Mouse (Mus musculus) left cerebral cortex, adult 2 months (tissue): ENCODE results near the gene Tab2. TPM values are rescaled to one million over a fixed set of nuclear protein-coding genes. Genes with fewer than 3 reads are reported as not detected.

Source experiments
- DNase-seq, 2 experiments: peaks; one replicate each; pipeline ENCODE4 v3.0.0; 2021 to 2022; ENCODE audit warnings: low spot score in 2 of 2, mixed read lengths in 1 of 2; ENCODE audit errors: extremely low spot score in 1 of 2
- H3K27ac ChIP-seq: fragments of 200-600 bp; 2 replicates; pipeline ENCODE4 v1.8.1; 2022
- H3K4me3 ChIP-seq: fragments of 200-600 bp; 2 replicates; pipeline ENCODE4 v1.8.1; 2022
- CTCF ChIP-seq: fragments of 200-600 bp; IDR thresholded peaks from 2 replicates; pipeline ENCODE4 v1.8.1; 2022; ENCODE audit warnings: antibody characterized with exemption, mild to moderate bottlenecking, moderate library complexity
- intact Hi-C: fragments of 180-260 bp; cut with DNase I; formaldehyde crosslinking; loops from one replicate; pipeline ENCODE4 v1.15.1; 2025
- total RNA-seq, 2 experiments: library from RNA; stranded (reverse); gene quantifications; 2 replicates each; pipeline ENCODE4 v1.2.3; 2021

The Tab2 gene
- total RNA-seq, 2 experiments from 2014 or later = 53.9 to 56.9 TPM

DNA sequence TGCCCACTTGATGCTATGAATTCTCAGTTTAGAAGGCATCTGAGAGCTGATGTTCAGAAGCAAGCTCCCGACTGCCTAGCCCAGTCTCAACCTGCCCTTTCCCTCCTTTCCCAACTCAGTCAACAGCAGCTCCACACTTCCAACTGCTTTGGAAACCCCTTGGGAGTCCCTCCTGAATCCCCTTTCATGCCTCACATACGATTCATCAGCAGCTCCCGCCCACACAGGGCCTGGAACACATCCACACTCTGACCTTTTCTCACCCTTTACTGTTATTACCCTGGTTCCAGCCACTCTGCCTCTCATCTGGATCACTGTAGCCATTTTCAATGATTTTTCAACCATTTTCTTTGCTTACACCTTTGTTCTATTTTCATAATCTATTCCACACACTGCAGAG is 13.0 kb downstream of the Tab2 start:
- intact Hi-C loops = no loop called here
- no peak for TF ChIP-seq CTCF
- H3K4me3 ChIP-seq = no peak overlapping the region
- no peak overlapping the region for H3K27ac ChIP-seq
- no peak for DNase-seq

DNA sequence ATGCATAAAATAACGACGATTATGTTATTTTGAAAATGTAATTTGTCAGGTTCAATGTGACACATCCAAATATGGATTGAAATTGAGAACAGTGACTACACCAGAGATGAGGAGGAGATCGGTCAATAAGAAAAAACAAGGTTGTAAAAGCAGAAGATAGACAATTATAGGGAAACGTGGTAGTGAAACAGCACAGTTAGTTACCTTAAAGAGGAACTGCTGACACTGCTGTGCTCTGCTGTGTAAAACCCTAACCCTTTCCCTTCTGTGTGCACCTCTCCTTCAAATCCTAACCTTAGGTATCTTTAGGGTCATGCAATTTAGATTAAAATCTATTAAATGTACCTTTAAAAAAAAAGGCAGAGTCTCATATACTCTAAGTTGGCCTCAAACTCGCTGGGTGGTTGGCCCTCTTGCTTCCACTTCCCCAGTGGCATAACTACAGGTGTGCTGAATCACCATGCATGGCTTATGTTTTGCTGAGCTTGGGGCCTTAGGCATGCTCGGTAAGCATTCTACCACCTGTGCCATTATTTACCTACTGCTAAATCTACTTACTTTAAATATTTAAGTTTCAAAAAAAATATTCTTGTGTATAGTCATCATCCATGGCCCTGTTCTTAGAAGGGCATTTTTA is 19.4 kb downstream of the Tab2 start:
- Histone ChIP-seq H3K4me3 (no peak overlapping the region), H3K27ac (no peak overlapping the region)
- no peak for DNase-seq
- intact Hi-C loops = no loop called here
- TF ChIP-seq CTCF = no peak

- DNase-seq = no peak
- H3K4me3 ChIP-seq = no peak overlapping the region
- intact Hi-C loops = no loop called here
- TF ChIP-seq CTCF = no peak
- H3K27ac ChIP-seq = no peak overlapping the region
Measured at GRCm38 (mm10) chr10:7932958-7933357, 23.1 kb downstream of the Tab2 start.

GRCm38 (mm10) chr10:7928996-7929395 is 27.0 kb downstream of the Tab2 start:
- no peak overlapping the region for H3K4me3 ChIP-seq
- TF ChIP-seq CTCF = no peak
- no peak overlapping the region for H3K27ac ChIP-seq
- intact Hi-C loops = no loop called here
- DNase-seq = no peak

- no peak overlapping the region for H3K4me3 ChIP-seq
- DNase-seq = no peak
- intact Hi-C loops = no loop called here
- no peak overlapping the region for H3K27ac ChIP-seq
- no peak for TF ChIP-seq CTCF
Measured at GRCm38 (mm10) chr10:7925481-7925880, 30.5 kb downstream of the Tab2 start.

- Histone ChIP-seq H3K27ac (no peak overlapping the region), H3K4me3 (no peak overlapping the region)
- no peak for TF ChIP-seq CTCF
- intact Hi-C loops = no loop called here
- DNase-seq = no peak
Measured at GRCm38 (mm10) chr10:7923433-7923832, 32.6 kb downstream of the Tab2 start.

DNA sequence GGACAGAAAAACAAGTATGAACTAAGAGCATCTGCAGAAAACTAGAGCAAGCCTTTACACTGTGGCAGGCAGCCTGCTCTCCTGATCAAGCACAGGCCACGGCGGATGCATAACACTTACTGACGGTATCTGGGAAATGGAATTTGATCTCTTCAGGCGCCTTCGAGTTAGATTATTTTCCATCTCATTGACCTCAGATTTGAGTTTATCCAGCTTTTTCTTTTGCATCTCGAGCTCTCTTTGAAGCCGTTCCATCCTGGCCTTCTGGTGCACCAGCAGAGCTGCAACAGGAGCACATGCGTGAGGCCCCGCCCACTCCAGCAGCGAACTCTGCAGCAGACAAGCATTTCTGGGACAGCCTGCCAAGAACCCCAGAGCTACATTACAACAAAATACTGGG is 44.8 kb downstream of the Tab2 start:
- intact Hi-C loops = loop anchor here (5.0 kb wide), 1 partner anchor 46 kb away; the partner anchor contains the start of gene Tab2
- TF ChIP-seq CTCF = no peak
- no peak overlapping the region for H3K27ac ChIP-seq
- DNase-seq = no peak
- H3K4me3 ChIP-seq = no peak overlapping the region

DNA sequence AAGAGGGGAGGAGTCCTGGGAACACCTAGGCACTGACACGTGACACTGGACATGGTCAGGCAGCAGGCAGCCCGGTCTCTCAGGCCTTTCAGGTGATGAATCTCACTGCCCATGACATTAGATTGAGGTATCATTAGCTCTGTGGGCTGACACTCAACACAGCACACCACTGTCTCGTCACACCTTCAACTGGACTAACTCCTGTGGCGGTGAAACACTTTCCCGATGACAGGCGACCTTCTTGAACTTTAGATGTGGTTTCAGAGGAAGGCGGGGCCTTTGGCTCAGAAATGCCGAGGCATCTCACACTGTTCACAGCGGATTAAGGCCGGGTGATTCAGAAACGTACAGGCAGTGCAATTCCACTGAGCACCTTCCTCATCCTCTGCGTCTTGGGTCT is 48.9 kb downstream of the Tab2 start:
- DNase-seq = no peak
- intact Hi-C loops = no loop called here
- Histone ChIP-seq H3K27ac (no peak overlapping the region), H3K4me3 (no peak overlapping the region)
- no peak for TF ChIP-seq CTCF

DNA sequence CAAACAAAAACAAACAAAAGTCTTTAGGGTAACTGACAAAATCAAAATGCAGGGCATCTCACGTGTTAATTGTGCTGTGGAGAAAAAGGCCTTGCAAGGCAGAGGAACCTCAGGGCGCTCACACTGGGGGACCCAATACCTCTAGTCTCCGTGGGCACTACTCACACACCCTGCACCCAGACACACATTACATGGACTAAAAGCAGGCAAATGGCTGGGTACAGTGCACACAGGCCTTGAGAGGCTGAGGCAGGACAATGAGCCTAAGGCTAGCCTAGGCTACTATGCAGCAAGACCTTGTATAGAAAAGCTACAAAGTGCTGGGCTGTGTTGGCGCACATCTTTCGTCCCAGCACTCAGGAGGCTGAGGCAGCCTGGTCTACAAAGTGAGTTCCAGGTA is 51.9 kb downstream of the Tab2 start:
- H3K4me3 ChIP-seq = no peak overlapping the region
- TF ChIP-seq CTCF = no peak
- intact Hi-C loops = no loop called here
- DNase-seq = no peak
- no peak overlapping the region for H3K27ac ChIP-seq

- no peak overlapping the region for H3K4me3 ChIP-seq
- intact Hi-C loops = no loop called here
- peak overlapping the region; percentile 72 for H3K27ac ChIP-seq
- peak; percentile 34 to 48 for DNase-seq
- TF ChIP-seq CTCF = no peak
Measured at GRCm38 (mm10) chr10:7900719-7901627, 55.1 kb downstream of the Tab2 start.

- peak in 1 of 2 experiments; percentile 5 for DNase-seq
- intact Hi-C loops = loop anchor here (10.0 kb wide), 1 partner anchor 626 kb away; the partner anchor contains the start of gene Ust
- Histone ChIP-seq H3K27ac (no peak overlapping the region), H3K4me3 (no peak overlapping the region)
- TF ChIP-seq CTCF = no peak
Measured at GRCm38 (mm10) chr10:7888256-7888868, 67.7 kb downstream of the Tab2 start.

DNA sequence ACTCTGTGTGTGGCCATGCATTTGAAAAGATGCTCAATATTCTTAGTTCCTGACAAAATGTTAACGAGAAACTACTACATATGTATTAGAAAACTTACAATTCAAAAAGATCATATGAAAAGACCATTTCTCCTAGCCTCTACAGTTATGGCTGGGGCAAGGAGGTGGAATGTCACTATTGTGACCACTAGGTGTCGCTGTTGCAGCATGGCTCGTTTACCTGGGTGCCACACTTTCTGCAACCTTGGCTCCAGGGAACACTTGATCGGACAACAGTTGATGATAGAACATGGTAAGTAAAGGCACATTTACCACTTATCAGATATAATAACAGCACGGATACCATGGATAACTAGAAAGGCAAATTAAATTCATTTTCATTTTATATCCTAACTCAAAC is 72.5 kb downstream of the Tab2 start:
- DNase-seq = peak; percentile 67 to 79
- no peak overlapping the region for H3K4me3 ChIP-seq
- intact Hi-C loops = loop anchor here (1.0 to 10.0 kb wide), 4 partner anchors 76 to 831 kb away; partner anchors contain the start of gene Ust
- TF ChIP-seq CTCF = peak; percentile 99
- no peak overlapping the region for H3K27ac ChIP-seq
